Mouse (Mus musculus) heart, embryonic 11.5 days (tissue): ENCODE measurements around the gene Il17ra. TPM values are rescaled to one million over a fixed set of nuclear protein-coding genes. Genes with fewer than 3 reads are reported as not detected.

Experiments used
- ATAC-seq: fragments of 200-750 bp; cut with Nextera tagmentation; replicated peaks from 2 replicates; pipeline ENCODE4 v1.8.0; 2017; ENCODE audit warnings: moderate library complexity; ENCODE audit not compliant: insufficient number of reproducible peaks, low FRiP score, low TSS enrichment
- H3K27ac ChIP-seq: fragments of 300-500 bp; sonication (generic); 2 replicates; pipeline ENCODE4 v1.5.1; 2014; ENCODE audit warnings: mild to moderate bottlenecking, low read depth, low read length
- H3K27me3 ChIP-seq: fragments of 300-500 bp; sonication (generic); 2 replicates; pipeline ENCODE4 v1.6.1; 2014; ENCODE audit warnings: mild to moderate bottlenecking, low read length, mixed read lengths; ENCODE audit not compliant: control insufficient read depth, insufficient read depth
- H3K36me3 ChIP-seq: fragments of 300-500 bp; sonication (generic); 2 replicates; pipeline ENCODE4 v1.6.1; 2014; ENCODE audit warnings: mild to moderate bottlenecking, low read length, moderate library complexity, mixed read lengths; ENCODE audit not compliant: control insufficient read depth, insufficient read depth
- H3K4me1 ChIP-seq: fragments of 300-500 bp; sonication (generic); 2 replicates; pipeline ENCODE4 v1.6.1; 2014; ENCODE audit warnings: low read length; ENCODE audit not compliant: control insufficient read depth, insufficient read depth
- H3K4me2 ChIP-seq: fragments of 300-500 bp; sonication (generic); 2 replicates; pipeline ENCODE4 v1.6.1; 2014; ENCODE audit warnings: mild to moderate bottlenecking, moderate library complexity
- H3K4me3 ChIP-seq: fragments of 300-500 bp; sonication (generic); 2 replicates; pipeline ENCODE4 v1.5.1; 2014; ENCODE audit warnings: low read depth, low read length
- H3K9ac ChIP-seq: fragments of 300-500 bp; sonication (generic); 2 replicates; pipeline ENCODE4 v1.6.1; 2014; ENCODE audit warnings: mild to moderate bottlenecking, low read depth, low read length, moderate library complexity
- H3K9me3 ChIP-seq: fragments of 300-500 bp; sonication (generic); replicated peaks from 2 replicates; pipeline ENCODE4 v1.6.1; 2016; ENCODE audit warnings: low read length; ENCODE audit not compliant: control insufficient read depth
- WGBS: fragments of 180-500 bp; shearing (Covaris S2); extraction: QIAGEN DNeasy Blood & Tissue Kit; methylation state at CpG from one replicate; pipeline ENCODE4 v1.1.7; 2014; ENCODE audit not compliant: insufficient replicate concordance; 5-methylcytosine and 5-hydroxymethylcytosine counted together
- polyA plus RNA-seq: library from polyadenylated mRNA; unstranded; fragments of >200 nt; fragmentation: Nextera tagmentation; extraction: Ambion mirVana; gene quantifications from 2 replicates; pipeline ENCODE4 v1.2.1, GENCODE M21; 2014

The Il17ra gene
- polyA plus RNA-seq, 1 experiment from 2014 or later = 4.2 TPM

DNA sequence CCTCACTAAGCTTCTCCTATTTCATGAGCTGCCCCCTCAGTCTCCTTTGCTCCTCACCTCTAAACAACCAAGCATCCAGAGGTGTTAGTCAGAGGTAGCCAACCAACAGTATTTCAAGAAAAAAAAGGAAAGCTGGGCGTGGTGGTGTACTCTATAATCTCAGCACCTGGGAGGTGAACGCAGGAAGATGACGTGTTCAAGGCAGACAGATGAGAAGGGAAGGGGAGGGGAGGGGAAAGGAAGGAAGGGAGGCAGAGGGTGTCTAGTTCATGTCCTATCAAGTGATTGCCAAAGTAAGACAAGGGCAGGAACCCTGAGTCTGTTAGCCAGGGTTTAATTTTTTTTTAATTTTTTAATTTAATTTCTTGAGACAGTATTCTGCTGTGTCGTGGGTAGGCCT is 45.6 kb downstream of the Il17ra start:
- H3K9ac ChIP-seq = no peak overlapping the region
- no peak overlapping the region for H3K27ac ChIP-seq
- H3K36me3 ChIP-seq = peaks cover 7% of the 10 kb centered on the region; the same call in 1 of the 2 replicates
- no peaks in the 10 kb centered on the region for H3K27me3 ChIP-seq
- WGBS = 74% methylated on average over 4 of the region's 4 CpGs
- H3K4me3 ChIP-seq = no peak overlapping the region
- H3K4me2 ChIP-seq = no peak overlapping the region
- H3K4me1 ChIP-seq = no peaks in the 10 kb centered on the region; the same call in 1 of the 2 replicates
- no peaks in the 10 kb centered on the region for H3K9me3 ChIP-seq
- ATAC-seq = no peak

- H3K4me3 ChIP-seq = no peak overlapping the region
- ATAC-seq = no peak
- H3K27me3 ChIP-seq = no peaks in the 10 kb centered on the region
- no peaks in the 10 kb centered on the region for H3K9me3 ChIP-seq
- H3K9ac ChIP-seq = no peak overlapping the region
- H3K4me2 ChIP-seq = no peak overlapping the region
- WGBS = 81% methylated on average over 7 of the region's 7 CpGs
- no peaks in the 10 kb centered on the region; the same call in 1 of the 2 replicates for H3K4me1 ChIP-seq
- peaks cover 7% of the 10 kb centered on the region; the same call in 1 of the 2 replicates for H3K36me3 ChIP-seq
- no peak overlapping the region for H3K27ac ChIP-seq
These were observed 46.9 kb downstream of the Il17ra start for GRCm38 (mm10) chr6:120509975-120510374.

DNA sequence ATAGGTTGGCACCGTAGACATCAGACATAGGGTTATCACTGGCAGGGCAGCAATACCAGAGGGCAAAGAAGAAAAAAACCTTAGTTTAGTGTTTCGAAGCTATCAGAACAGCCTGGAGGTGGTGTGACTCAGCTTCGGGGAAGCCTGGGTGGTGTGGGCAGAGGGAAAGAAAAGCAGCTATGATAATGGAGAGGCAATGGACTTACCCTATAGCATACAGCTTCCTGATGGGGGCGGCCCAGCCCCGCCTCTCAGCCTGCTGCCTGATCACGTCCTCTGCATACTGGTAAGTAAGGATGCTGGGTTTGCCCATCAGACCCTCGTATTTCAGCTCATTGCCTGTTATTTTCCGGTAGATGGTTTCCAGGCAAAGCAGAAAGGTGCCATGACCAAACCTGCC is 47.4 kb downstream of the Il17ra start:
- Histone ChIP-seq H3K4me2 (no peak overlapping the region), H3K9me3 (no peaks in the 10 kb centered on the region), H3K9ac (no peak overlapping the region), H3K27me3 (no peaks in the 10 kb centered on the region), H3K27ac (no peak overlapping the region), H3K36me3 (peaks cover 7% of the 10 kb centered on the region; the same call in 1 of the 2 replicates), H3K4me3 (no peak overlapping the region), H3K4me1 (no peaks in the 10 kb centered on the region; the same call in 1 of the 2 replicates)
- 77% methylated on average over 8 of the region's 8 CpGs for WGBS
- no peak for ATAC-seq

DNA sequence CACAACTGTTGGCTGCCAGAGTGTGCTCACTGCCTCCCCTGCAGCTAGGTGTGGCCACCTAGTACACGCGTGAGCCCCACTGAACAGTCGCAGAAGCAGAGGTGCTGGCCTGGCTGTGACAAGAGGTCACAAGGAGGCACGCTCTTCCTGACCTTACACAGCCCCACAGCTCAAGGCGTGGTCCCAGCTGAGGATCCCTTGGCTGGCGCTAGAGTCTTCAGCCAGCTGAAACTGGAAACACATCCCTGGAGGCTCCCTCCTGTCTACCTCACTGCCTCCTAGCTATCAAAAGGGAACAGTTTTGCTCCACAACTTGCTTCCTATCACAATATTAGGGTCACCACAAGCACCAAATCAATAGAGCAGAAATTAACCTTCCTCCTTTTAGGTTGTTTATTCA is 48.2 kb downstream of the Il17ra start:
- ATAC-seq = no peak
- WGBS = 89% methylated on average over 6 of the region's 6 CpGs

GRCm38 (mm10) chr6:120516422-120516821 is 53.4 kb downstream of the Il17ra start:
- ATAC-seq = peak; percentile 79
- no peaks in the 10 kb centered on the region for H3K27me3 ChIP-seq
- H3K4me2 ChIP-seq = peak overlapping the region; percentile 9; the same call in 1 of the 2 replicates
- H3K9ac ChIP-seq = no peak overlapping the region
- no peak overlapping the region for H3K4me3 ChIP-seq
- 51% methylated on average over 4 of the region's 4 CpGs for WGBS
- peak overlapping the region; percentile 75 for H3K27ac ChIP-seq
- no peaks in the 10 kb centered on the region for H3K9me3 ChIP-seq
- no peaks in the 10 kb centered on the region for H3K4me1 ChIP-seq
- H3K36me3 ChIP-seq = no peaks in the 10 kb centered on the region

More for the DNA sequence above, 48.2 kb downstream of the Il17ra start:
- H3K27ac ChIP-seq = no peak overlapping the region
- no peaks in the 10 kb centered on the region for H3K9me3 ChIP-seq
- H3K4me2 ChIP-seq = no peak overlapping the region
- H3K27me3 ChIP-seq = no peaks in the 10 kb centered on the region
- H3K4me1 ChIP-seq = no peaks in the 10 kb centered on the region
- H3K36me3 ChIP-seq = peaks cover 7% of the 10 kb centered on the region; the same call in 1 of the 2 replicates
- H3K4me3 ChIP-seq = no peak overlapping the region
- no peak overlapping the region for H3K9ac ChIP-seq

DNA sequence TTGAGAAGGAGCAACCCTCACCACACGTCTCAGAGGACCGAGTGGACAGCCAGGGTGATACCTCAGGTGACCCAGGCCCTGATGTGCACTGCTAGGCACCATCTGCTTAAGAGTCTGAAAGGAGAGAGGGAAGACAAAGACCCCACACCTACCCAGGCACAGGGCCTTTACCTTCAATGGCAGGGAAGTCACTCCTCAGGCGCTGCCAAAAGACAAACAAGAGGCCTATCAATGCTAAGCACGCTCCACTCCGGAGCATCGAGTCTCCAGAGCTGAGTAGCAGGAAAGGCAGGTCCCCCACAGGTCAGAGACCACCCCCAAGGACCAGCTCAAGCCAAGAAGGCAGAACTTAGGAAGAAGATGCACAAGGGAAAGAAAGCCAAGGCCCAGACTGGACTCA is 53.8 kb downstream of the Il17ra start:
- Histone ChIP-seq H3K4me2 (no peak overlapping the region), H3K9ac (no peak overlapping the region), H3K9me3 (no peaks in the 10 kb centered on the region), H3K27me3 (no peaks in the 10 kb centered on the region), H3K4me3 (no peak overlapping the region), H3K36me3 (no peaks in the 10 kb centered on the region), H3K27ac (peak overlapping the region; percentile 75), H3K4me1 (no peaks in the 10 kb centered on the region)
- WGBS = 71% methylated on average over 6 of the region's 6 CpGs
- ATAC-seq = no peak; the same call in 1 of the 2 replicates

DNA sequence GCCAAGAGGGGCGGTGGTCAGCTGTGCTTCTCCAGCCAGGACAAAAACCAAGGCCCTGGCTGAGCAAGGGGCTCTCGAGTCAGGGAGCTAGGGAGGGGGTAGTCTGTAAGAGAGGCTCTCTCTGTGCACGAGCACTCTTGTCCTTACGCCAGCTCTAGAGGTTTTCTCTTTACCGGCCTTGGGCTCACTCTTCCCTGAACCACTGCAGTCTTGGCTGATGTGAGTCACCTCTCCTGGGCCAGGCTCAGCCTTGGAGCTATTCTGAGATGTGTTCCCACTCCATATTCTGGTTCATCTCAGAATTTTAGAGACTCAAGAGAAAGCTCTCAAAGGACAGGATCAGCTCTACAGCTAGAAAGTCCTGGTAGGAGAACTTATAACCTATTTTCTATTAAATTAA is 54.3 kb downstream of the Il17ra start:
- Histone ChIP-seq H3K4me1 (no peaks in the 10 kb centered on the region), H3K27me3 (no peaks in the 10 kb centered on the region), H3K36me3 (no peaks in the 10 kb centered on the region), H3K27ac (peak overlapping the region; percentile 75), H3K9me3 (no peaks in the 10 kb centered on the region), H3K4me3 (no peak overlapping the region), H3K9ac (no peak overlapping the region), H3K4me2 (no peak overlapping the region)
- ATAC-seq = no peak
- 82% methylated on average over 5 of the region's 5 CpGs for WGBS

- Histone ChIP-seq H3K36me3 (0 out of 2 replicates have a peak, but pooled peaks cover 3% of the 10 kb centered on the region), H3K9me3 (no peaks in the 10 kb centered on the region), H3K4me3 (no peak overlapping the region), H3K4me1 (no peaks in the 10 kb centered on the region), H3K27ac (no peak overlapping the region), H3K27me3 (no peaks in the 10 kb centered on the region), H3K9ac (no peak overlapping the region), H3K4me2 (no peak overlapping the region)
- no peak for ATAC-seq
- WGBS = 77% methylated on average over 5 of the region's 5 CpGs
These were observed 56.6 kb downstream of the Il17ra start for GRCm38 (mm10) chr6:120519647-120520046.

DNA sequence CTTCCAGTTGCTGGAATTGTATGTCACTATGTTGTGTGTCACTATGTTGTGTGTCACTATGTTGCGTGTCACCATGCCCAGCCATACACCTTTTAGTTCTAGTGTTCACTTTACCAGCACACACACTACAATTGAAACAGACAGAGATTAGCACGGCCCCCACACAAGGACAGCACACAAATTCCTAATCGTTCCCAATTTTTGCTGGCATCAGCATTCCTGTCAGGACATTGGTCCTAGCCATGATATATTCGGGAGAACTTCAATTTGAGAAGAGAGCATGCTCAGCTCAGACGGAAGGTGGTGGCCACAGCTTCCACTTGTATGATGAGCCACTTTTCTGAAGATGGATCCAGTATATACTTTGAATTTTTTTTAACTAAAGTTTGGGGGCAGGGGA is 61.7 kb downstream of the Il17ra start:
- H3K27me3 ChIP-seq = no peaks in the 10 kb centered on the region
- H3K4me3 ChIP-seq = no peak overlapping the region
- H3K36me3 ChIP-seq = 0 out of 2 replicates have a peak, but pooled peaks cover 3% of the 10 kb centered on the region
- no peak overlapping the region for H3K27ac ChIP-seq
- peaks cover 5% of the 10 kb centered on the region; the same call in 1 of the 2 replicates for H3K4me1 ChIP-seq
- no peak overlapping the region for H3K9ac ChIP-seq
- 90% methylated on average over 5 of the region's 5 CpGs for WGBS
- no peak overlapping the region for H3K4me2 ChIP-seq
- ATAC-seq = no peak
- H3K9me3 ChIP-seq = no peaks in the 10 kb centered on the region
